Mouse (Mus musculus) erythroblast, embryonic 14.5 days (primary cell): Measurements from ENCODE around the gene Bri3bp.

Experiments
- GATA1 ChIP-seq: IDR thresholded peaks from 2 replicates; pipeline ENCODE4 v1.6.1; 2012; ENCODE audit warnings: low read length, inconsistent platforms, mixed read lengths
- TAL1 ChIP-seq: IDR thresholded peaks from 3 replicates; pipeline ENCODE4 v1.6.1; 2012; ENCODE audit warnings: low read length, inconsistent platforms, mixed read lengths

DNA sequence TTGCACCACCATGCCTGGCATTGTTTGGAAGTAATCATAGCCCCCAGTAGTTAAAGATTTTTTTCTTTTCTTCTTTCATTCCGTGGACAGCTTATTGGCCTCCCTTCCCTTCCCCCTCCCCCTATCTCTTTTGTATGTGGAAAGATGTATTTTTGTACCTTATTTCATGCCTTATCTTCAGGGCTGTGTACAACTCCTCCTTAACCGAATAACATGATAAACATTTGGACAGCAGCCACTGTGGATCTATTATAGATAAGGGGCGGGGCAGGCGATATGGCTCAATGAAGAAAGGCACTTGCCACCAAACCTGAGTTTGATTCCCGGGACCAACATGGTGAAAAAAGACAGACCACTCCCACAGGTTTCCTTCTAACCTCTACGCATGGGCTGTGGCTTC is 16.2 kb downstream of the Bri3bp start:
- TF ChIP-seq GATA1 (no peak), TAL1 (no peak)
